Mouse (Mus musculus) urinary bladder, adult 18-20 months (tissue): ENCODE results near the gene Ebf3.

ENCODE experiments used
- DNase-seq, 2 experiments: peaks; one replicate each; pipeline ENCODE4 v3.0.0; 2022; ENCODE audit warnings: low spot score in 2 of 2, mixed read lengths in 2 of 2

Ebf3 gene

GRCm38 (mm10) chr7:137313904-137314691 is at the start of gene Ebf3:
Gene Ebf3 (minus strand): TSS chr7:137314445.
- peak in 1 of 2 experiments; percentile 43 for DNase-seq

GRCm38 (mm10) chr7:137346860-137347259 is 32.6 kb upstream of the Ebf3 start:
- DNase-seq: no peak

DNA sequence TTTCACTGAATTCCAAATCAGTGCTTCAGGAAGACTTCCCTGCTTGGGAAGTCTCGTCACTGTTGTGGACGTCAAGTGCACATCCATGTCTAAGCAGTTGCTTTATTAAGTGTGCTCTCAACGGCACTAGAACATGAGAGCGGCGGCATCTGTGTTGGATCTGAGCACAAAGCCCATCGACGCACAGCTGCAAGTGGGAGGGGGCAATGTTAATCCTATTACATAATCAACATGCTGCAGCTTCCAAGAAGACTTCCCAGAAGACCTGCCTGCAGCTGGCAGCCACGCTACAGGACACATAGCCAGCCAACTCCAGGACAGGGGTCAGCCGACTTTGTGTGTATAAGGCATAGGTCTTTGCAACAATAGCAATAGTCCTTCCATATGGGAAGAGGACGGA is 31.8 kb upstream of the Ebf3 start:
- no peak for DNase-seq

GRCm38 (mm10) chr7:137333951-137334350 is 19.7 kb upstream of the Ebf3 start:
- DNase-seq: no peak

- no peak for DNase-seq
Observed at GRCm38 (mm10) chr7:137322926-137323325, 8.7 kb upstream of the Ebf3 start.

DNA sequence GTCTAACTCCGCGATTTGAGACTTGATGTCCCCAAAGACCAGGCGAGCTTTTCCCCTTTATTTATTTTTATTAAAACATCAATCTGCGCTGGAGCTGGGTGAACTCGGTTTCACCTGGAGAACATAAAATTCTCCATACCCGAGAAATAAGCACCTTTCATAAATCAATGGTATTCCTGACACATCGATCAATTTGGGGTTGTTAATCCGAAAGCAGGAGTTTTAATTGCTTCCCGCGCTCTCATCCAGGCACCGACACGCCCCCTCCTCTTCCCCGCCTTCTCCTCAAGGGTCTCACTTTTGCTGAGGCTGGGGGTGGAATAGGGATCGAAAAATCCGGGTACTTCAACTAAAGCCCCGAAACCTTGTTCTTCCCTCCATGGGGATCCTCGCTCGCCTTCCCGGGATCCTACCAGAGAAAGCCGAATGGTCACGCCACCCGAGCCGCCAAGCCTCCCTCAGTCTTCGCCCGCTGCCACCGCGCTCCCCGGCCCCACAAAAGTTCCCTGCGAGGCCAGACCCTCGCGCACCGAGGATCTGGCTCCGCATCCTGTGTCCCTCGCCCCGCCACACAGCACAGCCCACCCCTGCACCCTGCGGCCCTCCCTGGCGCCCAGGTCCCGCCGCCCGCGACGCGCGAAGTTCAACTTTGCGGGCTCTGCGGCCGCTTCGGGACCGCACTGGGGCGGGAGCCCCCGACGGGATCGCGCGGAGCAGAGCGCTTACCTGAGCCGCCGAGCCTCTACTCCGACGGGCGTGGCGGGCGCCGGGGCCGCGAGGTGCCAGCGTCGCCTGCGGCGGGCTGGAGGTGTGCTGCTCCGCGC is 7.9 kb upstream of the Ebf3 start:
- DNase-seq: no peak

GRCm38 (mm10) chr7:137321141-137321813 is 7.0 kb upstream of the Ebf3 start:
- DNase-seq: no peak

- DNase-seq: no peak
Observed at GRCm38 (mm10) chr7:137320320-137320719, 6.1 kb upstream of the Ebf3 start.

- no peak for DNase-seq
Observed at GRCm38 (mm10) chr7:137318924-137319885, 5.0 kb upstream of the Ebf3 start.

DNA sequence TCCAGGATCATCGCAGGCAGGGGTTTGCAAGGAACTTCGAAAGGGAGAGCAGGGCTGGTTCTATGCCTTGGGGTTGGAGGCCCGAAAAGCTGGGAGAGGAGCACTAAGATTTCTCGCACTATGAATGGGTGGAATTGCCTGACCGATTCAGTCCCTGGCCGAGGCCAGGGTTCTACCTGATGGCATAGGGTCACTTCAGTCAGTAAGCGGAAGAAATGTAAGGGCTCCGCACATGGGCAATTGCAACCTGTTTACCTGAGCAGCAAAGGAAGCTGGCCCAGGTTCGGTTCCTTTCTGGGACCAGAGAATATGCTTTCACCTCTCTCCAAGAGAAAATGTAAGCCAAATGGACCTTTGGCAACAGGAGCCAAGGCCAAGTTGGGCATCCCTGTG is 4.1 kb upstream of the Ebf3 start:
- no peak for DNase-seq

DNA sequence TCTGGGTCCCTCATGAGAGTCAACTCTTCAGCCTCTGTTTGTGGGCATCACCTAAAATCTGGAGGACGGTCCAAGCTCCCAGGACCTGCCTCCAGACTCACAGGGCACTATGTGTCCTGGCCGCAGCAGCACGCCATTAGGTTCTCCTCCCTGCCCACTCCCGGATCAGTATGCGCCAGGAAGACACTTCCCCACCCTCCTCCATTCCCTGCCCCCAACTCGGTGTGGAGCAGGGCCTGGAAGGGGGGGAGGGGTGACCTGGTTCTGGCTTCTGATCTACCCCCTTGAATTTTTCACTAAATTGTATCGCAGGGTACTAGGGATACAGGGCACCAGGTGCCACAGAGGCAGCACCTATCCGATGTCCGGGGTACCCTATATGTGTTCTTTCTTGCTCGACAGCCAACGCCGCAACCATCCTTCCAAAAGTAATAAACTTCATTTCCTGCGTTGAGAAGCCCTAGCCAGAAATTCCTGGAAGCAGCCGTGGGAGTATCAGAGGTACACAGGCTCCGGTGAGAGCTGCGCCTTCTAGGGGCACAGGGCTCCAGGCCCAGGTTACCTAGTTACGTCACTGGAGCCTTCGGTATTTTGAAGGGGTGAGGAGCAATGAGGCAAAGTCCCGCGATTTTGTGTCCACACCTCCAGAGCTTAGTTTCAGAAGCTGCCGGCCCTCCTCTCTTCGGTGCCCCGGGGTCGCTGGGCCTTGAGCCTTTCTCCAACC is 3.6 kb upstream of the Ebf3 start:
- no peak for DNase-seq

- no peak for DNase-seq
Observed at GRCm38 (mm10) chr7:137316926-137317658, 2.8 kb upstream of the Ebf3 start.

- DNase-seq: no peak
Observed at GRCm38 (mm10) chr7:137316181-137316925, 2.1 kb upstream of the Ebf3 start.

DNA sequence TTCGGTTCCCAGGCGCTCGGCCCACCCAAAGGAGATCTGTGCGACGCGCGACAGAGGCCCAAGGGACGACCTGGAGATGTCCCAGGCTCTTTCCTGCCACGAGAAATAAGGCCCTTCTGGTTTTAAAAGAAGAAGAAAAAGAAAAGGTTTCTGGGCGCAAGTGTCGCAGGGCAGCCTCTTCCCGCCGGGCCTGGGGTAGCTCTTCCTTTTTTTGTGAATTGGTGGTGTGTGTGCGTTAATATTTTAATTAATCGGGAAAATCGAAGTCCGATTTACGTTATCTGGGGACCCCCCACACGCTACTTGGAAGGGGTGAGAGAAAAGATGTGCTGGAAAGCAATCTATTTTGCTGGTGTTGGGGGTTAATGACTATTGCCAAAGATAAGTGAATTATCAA is 1.3 kb upstream of the Ebf3 start:
- no peak for DNase-seq

DNA sequence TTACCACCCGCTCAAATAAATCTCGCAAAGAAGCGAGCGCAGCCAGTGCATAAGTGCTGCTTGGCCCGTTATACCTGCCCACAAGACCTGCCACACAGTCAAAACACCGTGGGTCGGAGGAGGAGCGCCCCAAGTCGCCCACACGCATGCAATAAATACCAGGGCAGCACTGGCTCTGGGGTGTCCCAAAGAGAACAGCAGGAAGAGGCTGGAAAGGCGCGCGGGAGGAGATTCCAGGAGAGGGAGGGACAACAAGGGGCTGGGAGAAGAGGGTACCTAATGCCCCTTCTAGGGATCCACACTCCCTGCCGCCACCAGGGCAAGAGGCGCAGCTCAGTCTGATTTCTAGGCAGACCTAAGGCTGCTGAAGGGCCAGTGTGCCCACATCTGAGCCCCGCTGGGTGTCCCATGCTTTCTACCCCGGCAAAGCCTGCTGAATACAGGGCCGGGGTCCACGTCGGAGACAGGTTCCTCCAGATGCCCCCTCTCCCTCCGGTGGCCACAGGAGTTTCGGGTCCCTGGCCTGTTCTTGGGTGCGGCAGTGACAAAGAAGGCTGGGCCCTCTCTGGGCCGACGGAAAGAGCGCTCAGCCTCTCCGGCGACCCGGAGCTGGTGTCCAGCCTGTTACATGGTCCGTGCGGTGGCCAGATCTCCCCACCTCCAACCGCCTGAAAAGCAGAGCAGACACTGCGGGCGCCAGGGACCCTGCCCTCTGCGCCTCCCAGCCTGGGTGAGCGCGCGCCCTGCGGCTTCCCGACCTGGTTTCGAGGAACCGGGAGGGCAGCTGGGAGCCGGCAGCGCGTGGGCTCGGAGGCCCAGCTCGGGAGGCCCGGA is 682 bp upstream of the Ebf3 start:
- no peak for DNase-seq

DNA sequence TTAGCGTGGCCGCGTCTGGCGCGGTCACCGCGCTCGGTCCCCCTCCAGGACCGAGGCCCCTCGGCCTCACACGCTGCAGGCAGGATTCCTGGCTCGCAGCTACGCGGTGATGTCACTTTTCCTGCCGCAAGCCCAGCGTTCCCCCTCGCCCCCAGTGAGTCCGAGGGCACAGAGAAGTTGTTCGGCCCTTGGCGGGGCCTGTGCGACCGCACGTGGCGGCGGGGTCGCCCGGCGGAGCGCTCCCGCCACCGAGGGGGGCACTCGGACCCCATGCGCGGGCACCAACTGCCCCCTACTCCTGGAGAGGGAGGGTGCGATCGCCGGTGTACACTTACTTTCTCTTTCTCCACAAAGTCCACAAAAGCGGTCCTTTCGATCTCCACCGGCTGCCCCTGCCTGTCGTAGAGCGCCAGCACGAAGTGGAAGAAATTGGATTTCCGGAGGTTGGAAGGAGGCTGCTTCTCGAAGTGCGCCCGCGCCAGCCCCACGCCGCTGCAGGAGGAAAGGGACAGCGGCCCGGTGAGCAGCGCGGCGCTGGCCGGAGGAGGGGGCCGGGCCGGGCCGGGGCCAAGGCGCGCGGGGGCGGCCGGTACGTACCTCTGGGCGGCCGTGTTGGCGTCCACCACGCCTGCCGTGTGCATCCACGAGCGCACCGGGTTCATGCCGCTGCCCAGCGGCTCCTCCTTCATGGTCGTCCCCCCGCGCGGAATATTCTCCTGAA is 902 bp downstream of the Ebf3 start:
- no peak for DNase-seq

DNA sequence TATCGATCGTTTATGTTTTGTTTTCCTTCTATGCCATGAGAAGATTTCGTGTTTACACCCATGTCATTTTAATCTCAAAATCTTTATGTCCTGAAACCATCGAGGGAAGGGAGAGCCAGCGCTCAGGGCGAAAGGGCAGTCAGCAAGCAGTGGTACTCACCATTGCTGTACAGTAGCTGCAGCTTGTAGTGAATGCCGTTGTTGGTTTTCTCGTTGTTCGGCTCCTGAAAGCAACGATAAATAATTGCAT is 1.4 kb downstream of the Ebf3 start:
- DNase-seq: no peak
